Comparison of ENCODE assay signal across 10 mouse cellular contexts in genomic region chr10:79917532-79918100, GRCm38 (mm10). TPM values are rescaled to one million over a fixed set of nuclear protein-coding genes. Genes with fewer than 3 reads are reported as not detected.
DNase-seq lines count a peak whose midpoint lies in the region; ATAC-seq and TF ChIP-seq lines count a peak whose summit lies in the region.
"Had no signal": no experiment of that assay in that cellular context is flagged by ENCODE, and none has a peak within 500 bp of the region (broad histone marks: within the 10 kb centered on the region; RNA-seq: fewer than 3 reads in every experiment).

No protein-coding gene starts in this region.

- TF ChIP-seq CTCF in layer of hippocampus, adult 2 months (conservative IDR thresholded peaks at IDR 0.05): no peak

- 62% methylated on average over 5 of the region's 5 CpGs for WGBS in forebrain, embryonic 12.5 days
- WGBS in intestine, embryonic 16.5 days: 65% methylated on average over 5 of the region's 5 CpGs

- peak overlapping the region; percentile 97 for H3K27ac ChIP-seq in layer of hippocampus, adult 2 months
- no peak overlapping the region for H3K27ac ChIP-seq in forebrain, embryonic 12.5 days
- H3K27ac ChIP-seq in intestine, embryonic 16.5 days (ENCODE audit: low read length): peak overlapping the region; percentile 77; the same call in 1 of the 2 replicates

- peaks cover 6% of the 10 kb centered on the region; the same call in 1 of the 2 replicates for H3K36me3 ChIP-seq in forebrain, embryonic 12.5 days (replicated peaks)
- H3K36me3 ChIP-seq in intestine, embryonic 16.5 days (ENCODE audit: control insufficient read depth, insufficient read depth, low read length): no peaks in the 10 kb centered on the region
- H3K36me3 ChIP-seq in myocyte (ENCODE audit: control insufficient read depth, insufficient read depth): no peaks in the 10 kb centered on the region

- ATAC-seq in forebrain, embryonic 12.5 days (ENCODE audit: low FRiP score): no peak
- no peak for ATAC-seq in intestine, embryonic 16.5 days

- H3K9ac ChIP-seq in forebrain, embryonic 12.5 days: no peak overlapping the region
- peak overlapping the region; percentile 95 for H3K9ac ChIP-seq in intestine, embryonic 16.5 days (ENCODE audit: low read depth, low read length)

- peak overlapping the region; percentile 90 for H3K4me3 ChIP-seq in layer of hippocampus, adult 2 months
- peak overlapping the region; percentile 84 for H3K4me3 ChIP-seq in forebrain, embryonic 12.5 days (replicated peaks)
- peak overlapping the region; percentile 84 for H3K4me3 ChIP-seq in intestine, embryonic 16.5 days (ENCODE audit: low read length)
- peak overlapping the region; percentile 84 for H3K4me3 ChIP-seq in myocyte

- peak overlapping the region; percentile 96 for H3K4me2 ChIP-seq in forebrain, embryonic 12.5 days
- H3K4me2 ChIP-seq in intestine, embryonic 16.5 days (ENCODE audit: low read depth, low read length): peak overlapping the region; percentile 79
- peak overlapping the region; percentile 91 for H3K4me2 ChIP-seq in myocyte (ENCODE audit: low read depth)

- peaks cover 16% of the 10 kb centered on the region for H3K79me2 ChIP-seq in myocyte (ENCODE audit: control insufficient read depth, insufficient read depth)

- H3K9me3 ChIP-seq in forebrain, embryonic 12.5 days: no peaks in the 10 kb centered on the region
- H3K9me3 ChIP-seq in intestine, embryonic 16.5 days (ENCODE audit: control insufficient read depth, low read length): no peaks in the 10 kb centered on the region

- peaks cover 63% of the 10 kb centered on the region for H3K4me1 ChIP-seq in forebrain, embryonic 12.5 days
- H3K4me1 ChIP-seq in intestine, embryonic 16.5 days (ENCODE audit: control insufficient read depth, insufficient read depth, low read length): peaks cover 55% of the 10 kb centered on the region

- TF ChIP-seq POLR2A in myocyte (IDR thresholded peaks at IDR 0.05; ENCODE audit: insufficient read length, low read depth): no peak

- H3K27me3 ChIP-seq in forebrain, embryonic 12.5 days: peaks cover 54% of the 10 kb centered on the region
- peaks cover 48% of the 10 kb centered on the region for H3K27me3 ChIP-seq in intestine, embryonic 16.5 days (replicated peaks; ENCODE audit: control insufficient read depth, insufficient read depth, low read length)
- peaks cover 32% of the 10 kb centered on the region for H3K27me3 ChIP-seq in myocyte (ENCODE audit: control insufficient read depth, insufficient read depth, insufficient read length)

- no peak for DNase-seq in layer of hippocampus, adult 2 months (ENCODE audit: low spot score in 2 of 2)
- no peak for DNase-seq in layer of hippocampus, postnatal 25 days (ENCODE audit: extremely low spot score in 1 of 2, low spot score in 1 of 2)
- no peak for DNase-seq in ovary, postnatal 10 days (ENCODE audit: low spot score)
- DNase-seq in adrenal gland, postnatal 4 days (ENCODE audit: low spot score in 2 of 2): no peak
- no peak for DNase-seq in retina, postnatal 1 day

- H3ac ChIP-seq in myocyte (ENCODE audit: control insufficient read depth, insufficient read length): peak overlapping the region; percentile 37

TF ChIP-seq in myocyte, 11 proteins besides CTCF, POLR2A, EP300 and RAD21:
- TF ChIP-seq E2F4 (IDR thresholded peaks at IDR 0.05; ENCODE audit: insufficient read depth) (no peak), TCF3 (IDR thresholded peaks at IDR 0.05; ENCODE audit: insufficient read length, low read depth) (no peak), REST (IDR thresholded peaks at IDR 0.05; ENCODE audit: insufficient read depth, insufficient read length) (no peak), MAX (IDR thresholded peaks at IDR 0.05; ENCODE audit: low read depth) (no peak), TCF12 (IDR thresholded peaks at IDR 0.05; ENCODE audit: insufficient read depth, poor library complexity, severe bottlenecking) (no peak), SRF (IDR thresholded peaks at IDR 0.05; ENCODE audit: control insufficient read depth, insufficient read length, low read depth) (no peak), CEBPB (IDR thresholded peaks at IDR 0.05; ENCODE audit: insufficient read depth, poor library complexity, severe bottlenecking) (no peak), POLR2AphosphoS2 (IDR thresholded peaks at IDR 0.05; ENCODE audit: insufficient read length, low read depth) (no peak), MYOD1 (IDR thresholded peaks at IDR 0.05; ENCODE audit: control insufficient read depth in 1 of 3, insufficient read length in 2 of 3, low read depth in 2 of 3) (no peak), USF1 (IDR thresholded peaks at IDR 0.05; ENCODE audit: low read depth) (no peak), MYOG (IDR thresholded peaks at IDR 0.05; ENCODE audit: control insufficient read depth in 1 of 3, insufficient read depth in 1 of 3, insufficient read length in 2 of 3, low read depth in 2 of 3) (no peak)

RNA-seq across cellular contexts. Expression of gene Kiss1r, which starts 0.8 kb away (rescaled TPM):
- 1 to 10 TPM; 5.6 to 7.1 TPM for total RNA-seq in layer of hippocampus, adult 2 months (2021)
- 1 to 10 TPM; 6.6 to 6.7 TPM for total RNA-seq in layer of hippocampus, postnatal 25 days (2021)
- 0.96 and 1.1 TPM in 2 replicates for polyA plus RNA-seq in forebrain, embryonic 12.5 days (2016; fragmentation: Nextera tagmentation; extraction: Ambion mirVana)
- 0.68 and 0.69 TPM in 2 replicates for polyA plus RNA-seq in intestine, embryonic 16.5 days (2015; fragmentation: Nextera tagmentation; extraction: Ambion mirVana)
- polyA plus RNA-seq in myocyte (2012; fragmentation: generic; extraction: Trizol): 0.59 TPM
- 1 to 10 TPM in 1 of 2 experiments, under 1 TPM in 1; 0.87 to 1.6 TPM for total RNA-seq in adrenal gland, postnatal 4 days (2021)

RNA-seq across cellular contexts. Expression of gene R3hdm4, which starts 3.4 kb away (rescaled TPM):
- 100 to 1,000 TPM; 365 to 385 TPM for total RNA-seq in layer of hippocampus, adult 2 months (2021)
- total RNA-seq in layer of hippocampus, postnatal 25 days (2021): 100 to 1,000 TPM; 428 to 450 TPM
- polyA plus RNA-seq in forebrain, embryonic 12.5 days (2016; fragmentation: Nextera tagmentation; extraction: Ambion mirVana): 162 and 173 TPM in 2 replicates
- polyA plus RNA-seq in intestine, embryonic 16.5 days (2015; fragmentation: Nextera tagmentation; extraction: Ambion mirVana): 105 and 116 TPM in 2 replicates
- polyA plus RNA-seq in myocyte (2012; fragmentation: generic; extraction: Trizol): 69.0 TPM
- 100 to 1,000 TPM; 119 to 133 TPM for total RNA-seq in adrenal gland, postnatal 4 days (2021)

RNA-seq across cellular contexts. Expression of gene Gm26602, which starts 7.0 kb away (rescaled TPM):
- total RNA-seq in layer of hippocampus, adult 2 months (2021): not detected
- not detected for total RNA-seq in layer of hippocampus, postnatal 25 days (2021)
- polyA plus RNA-seq in forebrain, embryonic 12.5 days (2016; fragmentation: Nextera tagmentation; extraction: Ambion mirVana): 35.1 and 53.2 TPM in 2 replicates
- polyA plus RNA-seq in intestine, embryonic 16.5 days (2015; fragmentation: Nextera tagmentation; extraction: Ambion mirVana): 2.1 and 7.8 TPM in 2 replicates
- polyA plus RNA-seq in myocyte (2012; fragmentation: generic; extraction: Trizol): not detected
- not detected for total RNA-seq in adrenal gland, postnatal 4 days (2021)
- total RNA-seq: layer of hippocampus, adult 8-10 months had no signal
- polyA plus RNA-seq: small intestine, adult 2 months had no signal

RNA-seq across cellular contexts. Expression of gene Med16, which starts 8.9 kb away (rescaled TPM):
- 10 to 100 TPM; 57.7 to 59.3 TPM for total RNA-seq in layer of hippocampus, adult 2 months (2021)
- 10 to 100 TPM; 55.5 to 56.2 TPM for total RNA-seq in layer of hippocampus, postnatal 25 days (2021)
- 59.9 and 62.3 TPM in 2 replicates for polyA plus RNA-seq in forebrain, embryonic 12.5 days (2016; fragmentation: Nextera tagmentation; extraction: Ambion mirVana)
- 34.1 and 37.2 TPM in 2 replicates for polyA plus RNA-seq in intestine, embryonic 16.5 days (2015; fragmentation: Nextera tagmentation; extraction: Ambion mirVana)
- polyA plus RNA-seq in myocyte (2012; fragmentation: generic; extraction: Trizol): 31.4 TPM
- 10 to 100 TPM; 64.1 to 64.7 TPM for total RNA-seq in adrenal gland, postnatal 4 days (2021)

RNA-seq across cellular contexts. Expression of gene Arid3a, which starts 9.2 kb away (rescaled TPM):
- 1 to 10 TPM; 7.5 to 8.5 TPM for total RNA-seq in layer of hippocampus, adult 2 months (2021)
- 1 to 10 TPM; 4.6 to 6.9 TPM for total RNA-seq in layer of hippocampus, postnatal 25 days (2021)
- polyA plus RNA-seq in forebrain, embryonic 12.5 days (2016; fragmentation: Nextera tagmentation; extraction: Ambion mirVana): 4.5 and 4.7 TPM in 2 replicates
- 19.4 and 22.1 TPM in 2 replicates for polyA plus RNA-seq in intestine, embryonic 16.5 days (2015; fragmentation: Nextera tagmentation; extraction: Ambion mirVana)
- polyA plus RNA-seq in myocyte (2012; fragmentation: generic; extraction: Trizol): 1.2 TPM
- total RNA-seq in adrenal gland, postnatal 4 days (2021): 10 to 100 TPM; 12.6 to 15.9 TPM
